Mouse (Mus musculus) CH12.LX (cell line): Measurements from ENCODE around the gene Sec1. TPM values are rescaled to one million over a fixed set of nuclear protein-coding genes. Genes with fewer than 3 reads are reported as not detected.

Source experiments
- DNase-seq: peaks from one replicate; pipeline ENCODE4 v3.0.0-alpha.2; 2013; ENCODE audit errors: extremely low read depth
- H3K27ac ChIP-seq: 2 replicates; pipeline ENCODE4 v1.5.1; 2012; ENCODE audit warnings: low read depth, mild to moderate bottlenecking, control low read depth, moderate library complexity; ENCODE audit not compliant: insufficient read depth
- H3K27me3 ChIP-seq: replicated peaks from 2 replicates; pipeline ENCODE3; 2012; ENCODE audit warnings: inconsistent platforms
- H3K36me3 ChIP-seq, 2 experiments: replicated peaks in 1 of 2; 2 replicates each; pipeline versions ENCODE3 to v1.6.1; 2012; ENCODE audit warnings: inconsistent platforms in 1 of 2, low read length in 1 of 2, mild to moderate bottlenecking in 1 of 2, mixed read lengths in 1 of 2, moderate library complexity in 1 of 2; ENCODE audit not compliant: control insufficient read depth in 1 of 2, insufficient read depth in 1 of 2
- H3K4me1 ChIP-seq, 2 experiments: 2 replicates each; pipeline ENCODE4 v1.6.1; 2012; ENCODE audit warnings: inconsistent platforms in 1 of 2, moderate library complexity in 1 of 2; ENCODE audit not compliant: insufficient read depth in 2 of 2, control insufficient read depth in 1 of 2
- H3K4me2 ChIP-seq: 2 replicates; pipeline ENCODE4 v1.6.1; 2012; ENCODE audit warnings: low read depth, mild to moderate bottlenecking, control low read depth; ENCODE audit not compliant: poor library complexity, insufficient read depth, severe bottlenecking
- H3K4me3 ChIP-seq, 3 experiments: fragments of 150-350 bp in 1 of 3; sonication (generic) in 1 of 3; replicated peaks in 1 of 3; 2 replicates each; pipeline versions ENCODE3 to v1.5.1; 2011 to 2012; ENCODE audit warnings: low read depth in 2 of 3, low read length in 2 of 3, mild to moderate bottlenecking in 2 of 3, moderate library complexity in 2 of 3, control low read depth in 1 of 3, improper control_type of control experiment in 1 of 3, inconsistent platforms in 1 of 3, mixed read lengths in 1 of 3; ENCODE audit not compliant: poor library complexity in 1 of 3
- H3K79me2 ChIP-seq: replicated peaks from 2 replicates; pipeline ENCODE4 v1.6.1; 2012; ENCODE audit warnings: mild to moderate bottlenecking, moderate library complexity; ENCODE audit not compliant: control insufficient read depth, poor library complexity, insufficient read depth, severe bottlenecking; ENCODE audit errors: extremely low read depth
- H3K9ac ChIP-seq: 2 replicates; pipeline ENCODE4 v1.6.1; 2012; ENCODE audit warnings: low read depth, mild to moderate bottlenecking, control low read depth, moderate library complexity; ENCODE audit not compliant: insufficient read depth
- H3K9me3 ChIP-seq: replicated peaks from 2 replicates; pipeline ENCODE3; 2012; ENCODE audit warnings: low read length, inconsistent platforms, mixed read lengths
- BHLHE40 ChIP-seq: IDR thresholded peaks from 2 replicates; pipeline ENCODE4 v1.6.1; 2011; ENCODE audit warnings: mild to moderate bottlenecking, low read depth, low read length, improper control_type of control experiment
- CHD1 ChIP-seq: IDR thresholded peaks from 2 replicates; pipeline ENCODE4 v1.6.1; 2012; ENCODE audit warnings: low read depth, low read length, improper control_type of control experiment, inconsistent platforms
- CHD2 ChIP-seq: IDR thresholded peaks from 2 replicates; pipeline ENCODE4 v1.6.1; 2011; ENCODE audit warnings: low read length, improper control_type of control experiment
- CTCF ChIP-seq, 2 experiments: IDR thresholded peaks in 1 of 2; conservative IDR thresholded peaks in 1 of 2; 2 replicates each; pipeline ENCODE4 v1.5.1; 2011 to 2012; ENCODE audit warnings: low read depth in 2 of 2, low read length in 2 of 2, improper control_type of control experiment in 1 of 2, inconsistent platforms in 1 of 2, mild to moderate bottlenecking in 1 of 2, moderate library complexity in 1 of 2
- E2F4 ChIP-seq: IDR thresholded peaks from 2 replicates; pipeline ENCODE4 v1.6.1; 2011; ENCODE audit warnings: low read depth, low read length, improper control_type of control experiment; ENCODE audit not compliant: insufficient replicate concordance
- ELF1 ChIP-seq: IDR thresholded peaks from 2 replicates; pipeline ENCODE4 v1.6.1; 2014; ENCODE audit warnings: low read depth, mild to moderate bottlenecking, inconsistent platforms, low read length, improper control_type of control experiment
- EP300 ChIP-seq: IDR thresholded peaks from 2 replicates; pipeline ENCODE4 v1.6.1; 2011; ENCODE audit warnings: low read length, improper control_type of control experiment
- ETS1 ChIP-seq: conservative IDR thresholded peaks from 2 replicates; pipeline ENCODE4 v1.6.1; 2012; ENCODE audit warnings: low read depth, mild to moderate bottlenecking, inconsistent platforms, low read length, improper control_type of control experiment, moderate library complexity
- GABPA ChIP-seq: IDR thresholded peaks from 2 replicates; pipeline ENCODE4 v1.6.1; 2012; ENCODE audit warnings: low read depth, low read length, improper control_type of control experiment, inconsistent platforms; ENCODE audit not compliant: insufficient replicate concordance
- HCFC1 ChIP-seq: IDR thresholded peaks from 2 replicates; pipeline ENCODE4 v1.6.1; 2012; ENCODE audit warnings: low read depth, mild to moderate bottlenecking, inconsistent platforms, low read length, improper control_type of control experiment
- IRF4 ChIP-seq: IDR thresholded peaks from 2 replicates; pipeline ENCODE4 v1.6.1; 2014; ENCODE audit warnings: low read depth, mild to moderate bottlenecking, inconsistent platforms, low read length, improper control_type of control experiment
- JUN ChIP-seq: IDR thresholded peaks from 2 replicates; pipeline ENCODE4 v1.6.1; 2011; ENCODE audit warnings: low read depth, mild to moderate bottlenecking, low read length, improper control_type of control experiment, moderate library complexity; ENCODE audit not compliant: insufficient read depth
- JUND ChIP-seq: conservative IDR thresholded peaks from 2 replicates; pipeline ENCODE4 v1.6.1; 2011; ENCODE audit warnings: low read depth, low read length, improper control_type of control experiment
- KAT2A ChIP-seq: IDR thresholded peaks from 2 replicates; pipeline ENCODE4 v1.6.1; 2012; ENCODE audit warnings: low read length, improper control_type of control experiment, inconsistent platforms; ENCODE audit not compliant: insufficient replicate concordance
- MAFK ChIP-seq: IDR thresholded peaks from 2 replicates; pipeline ENCODE4 v1.6.1; 2011; ENCODE audit warnings: low read length, improper control_type of control experiment; ENCODE audit not compliant: insufficient replicate concordance
- MAX ChIP-seq: IDR thresholded peaks from 2 replicates; pipeline ENCODE4 v1.6.1; 2011; ENCODE audit warnings: low read length, improper control_type of control experiment
- MAZ ChIP-seq: IDR thresholded peaks from 2 replicates; pipeline ENCODE4 v1.6.1; 2012; ENCODE audit warnings: low read depth, mild to moderate bottlenecking, inconsistent platforms, low read length, improper control_type of control experiment, moderate library complexity
- MEF2A ChIP-seq: IDR thresholded peaks from 2 replicates; pipeline ENCODE4 v1.6.1; 2014; ENCODE audit warnings: low read depth, mild to moderate bottlenecking, inconsistent platforms, low read length, improper control_type of control experiment, borderline replicate concordance
- MXI1 ChIP-seq: IDR thresholded peaks from 2 replicates; pipeline ENCODE4 v1.6.1; 2011; ENCODE audit warnings: mild to moderate bottlenecking, low read depth, low read length, improper control_type of control experiment
- MYC ChIP-seq: IDR thresholded peaks from 2 replicates; pipeline ENCODE4 v1.6.1; 2011; ENCODE audit warnings: low read depth, mild to moderate bottlenecking, improper control_type of control experiment, low read length
- NELFE ChIP-seq: IDR thresholded peaks from 2 replicates; pipeline ENCODE4 v1.6.1; 2011; ENCODE audit warnings: low read depth, low read length, improper control_type of control experiment
- NRF1 ChIP-seq: IDR thresholded peaks from 2 replicates; pipeline ENCODE4 v1.6.1; 2014; ENCODE audit warnings: low read depth, mild to moderate bottlenecking, inconsistent platforms, low read length, improper control_type of control experiment, moderate library complexity
- PAX5 ChIP-seq: IDR thresholded peaks from 2 replicates; pipeline ENCODE4 v1.6.1; 2012; ENCODE audit warnings: low read length, inconsistent platforms, mixed read lengths
- POLR2A ChIP-seq: IDR thresholded peaks from 2 replicates; pipeline ENCODE4 v1.6.1; 2011; ENCODE audit warnings: low read depth, mild to moderate bottlenecking, improper control_type of control experiment, low read length
- POLR2AphosphoS2 ChIP-seq: IDR thresholded peaks from 2 replicates; pipeline ENCODE4 v1.6.1; 2011; ENCODE audit warnings: low read depth, low read length, improper control_type of control experiment
- RAD21 ChIP-seq: IDR thresholded peaks from 2 replicates; pipeline ENCODE4 v1.6.1; 2011; ENCODE audit warnings: low read depth, mild to moderate bottlenecking, low read length, improper control_type of control experiment, moderate library complexity
- RCOR1 ChIP-seq: conservative IDR thresholded peaks from 2 replicates; pipeline ENCODE4 v1.6.1; 2012; ENCODE audit warnings: low read depth, mild to moderate bottlenecking, inconsistent platforms, low read length, improper control_type of control experiment
- SIN3A ChIP-seq: IDR thresholded peaks from 2 replicates; pipeline ENCODE4 v1.6.1; 2012; ENCODE audit warnings: low read length, improper control_type of control experiment, inconsistent platforms
- SMC3 ChIP-seq: IDR thresholded peaks from 2 replicates; pipeline ENCODE4 v1.6.1; 2011; ENCODE audit warnings: low read depth, low read length, improper control_type of control experiment
- TBP ChIP-seq: conservative IDR thresholded peaks from 2 replicates; pipeline ENCODE4 v1.6.1; 2011; ENCODE audit warnings: low read depth, low read length, improper control_type of control experiment
- TCF12 ChIP-seq: IDR thresholded peaks from 2 replicates; pipeline ENCODE4 v1.6.1; 2014; ENCODE audit warnings: low read depth, mild to moderate bottlenecking, inconsistent platforms, low read length, improper control_type of control experiment
- UBTF ChIP-seq: IDR thresholded peaks from 2 replicates; pipeline ENCODE4 v1.6.1; 2012; ENCODE audit warnings: low read depth, mild to moderate bottlenecking, inconsistent platforms, low read length, improper control_type of control experiment, moderate library complexity
- USF1 ChIP-seq: IDR thresholded peaks from 2 replicates; pipeline ENCODE4 v1.6.1; 2014; ENCODE audit warnings: low read depth, mild to moderate bottlenecking, inconsistent platforms, low read length, improper control_type of control experiment
- USF2 ChIP-seq: conservative IDR thresholded peaks from 2 replicates; pipeline ENCODE4 v1.6.1; 2011; ENCODE audit warnings: low read depth, low read length, improper control_type of control experiment
- ZC3H11A ChIP-seq: IDR thresholded peaks from 2 replicates; pipeline ENCODE4 v1.6.1; 2012; ENCODE audit warnings: low read depth, mild to moderate bottlenecking, inconsistent platforms, low read length, improper control_type of control experiment
- ZKSCAN1 ChIP-seq: IDR thresholded peaks from 2 replicates; pipeline ENCODE4 v1.6.1; 2012; ENCODE audit warnings: low read depth, inconsistent platforms, low read length, improper control_type of control experiment, borderline replicate concordance
- ZMIZ1 ChIP-seq: IDR thresholded peaks from 2 replicates; pipeline ENCODE4 v1.6.1; 2012; ENCODE audit warnings: low read depth, mild to moderate bottlenecking, inconsistent platforms, low read length, improper control_type of control experiment
- ZNF384 ChIP-seq: IDR thresholded peaks from 2 replicates; pipeline ENCODE4 v1.6.1; 2012; ENCODE audit warnings: low read depth, low read length, improper control_type of control experiment, inconsistent platforms
- dilution Hi-C: fragments of 300-500 bp; cut with MboI; formaldehyde crosslinking; loops from 2 replicates; pipeline ENCODE4 v1.14.3; 2020; ENCODE audit warnings: low sequenced_read_pairs; ENCODE audit not compliant: extremely low pct_unique_long_range_greater_than_20kb, extremely low pct_ligation_motif_present
- in situ Hi-C: fragments of 300-500 bp; cut with MboI; formaldehyde crosslinking; loops from 3 replicates; pipeline ENCODE4 v1.14.3; 2019; ENCODE audit warnings: low sequenced_read_pairs, low pct_ligation_motif_present, low pct_unique_long_range_greater_than_20kb, mixed read lengths
- polyA plus RNA-seq: library from polyadenylated mRNA; unstranded; fragments of >175 nt; gene quantifications from 2 replicates; pipeline ENCODE4 v1.2.1, GENCODE M21; 2012; ENCODE audit warnings: low read depth; ENCODE audit not compliant: insufficient read length
- total RNA-seq, 2 experiments: library from RNA; depleted of rRNA; stranded (reverse); fragments of 300-350 nt in 1 of 2; fragments of >200 nt in 1 of 2; gene quantifications; 2 replicates each; pipeline ENCODE4 v1.2.3; 2012 to 2014

Gene Sec1
- total and polyA plus RNA-seq, 3 experiments, result 0.08 to 0.33 (median 0.26) TPM

DNA sequence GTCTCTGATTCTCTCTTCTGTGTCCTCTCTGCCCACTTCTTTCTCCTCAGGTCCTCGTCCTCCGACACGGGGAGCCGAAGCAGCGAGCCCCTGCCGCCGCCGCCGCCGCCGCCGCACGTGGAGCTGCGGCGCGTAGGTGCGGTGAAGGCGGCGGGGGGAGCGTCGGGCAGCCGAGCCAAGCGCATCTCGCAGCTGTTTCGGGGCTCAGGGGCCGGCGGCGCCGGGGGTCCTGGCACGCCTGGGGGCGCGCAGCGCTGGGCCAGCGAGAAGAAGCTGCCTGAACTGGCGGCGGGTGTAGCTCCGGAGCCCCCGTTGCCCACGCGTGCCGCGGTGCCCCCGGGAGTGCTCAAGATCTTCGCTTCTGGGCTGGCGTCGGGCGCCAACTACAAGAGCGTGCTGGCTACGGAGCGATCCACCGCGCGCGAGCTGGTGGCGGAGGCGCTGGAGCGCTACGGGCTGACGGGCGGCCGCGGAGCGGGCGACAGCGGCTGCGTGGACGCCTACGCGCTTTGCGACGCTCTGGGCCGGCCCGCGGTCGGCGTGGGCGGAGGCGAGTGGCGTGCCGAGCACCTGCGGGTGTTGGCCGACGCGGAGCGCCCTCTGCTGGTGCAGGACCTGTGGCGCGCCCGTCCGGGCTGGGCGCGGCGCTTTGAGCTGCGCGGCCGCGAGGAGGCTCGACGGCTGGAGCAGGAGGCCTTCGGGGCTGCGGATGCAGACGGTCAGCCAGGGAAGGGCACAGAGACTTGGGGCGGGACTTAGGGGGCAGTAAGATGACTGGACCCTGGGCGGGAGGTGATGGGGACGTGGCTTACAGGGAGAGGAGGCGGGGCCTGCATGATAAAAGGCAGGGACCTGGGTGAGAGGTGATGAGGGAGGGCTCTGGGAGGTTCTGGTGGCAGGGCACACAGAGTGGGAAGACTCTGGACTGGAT is 65.6 kb downstream of the Sec1 start:
- TF ChIP-seq EP300 (no peak), PAX5 (no peak), POLR2A (peak; percentile 60; the same call in 1 of the 2 replicates), MAFK (no peak), SMC3 (peak; percentile 75), MYC (no peak), BHLHE40 (peak; percentile 96), USF2 (no peak), NRF1 (peak; percentile 66), NELFE (0 out of 2 replicates have a peak, but pooled peaks have one; percentile 34), RAD21 (peak; percentile 46), USF1 (no peak), IRF4 (peak; percentile 20; the same call in 1 of the 2 replicates), CHD1 (no peak), SIN3A (no peak), UBTF (no peak), ZMIZ1 (no peak), RCOR1 (no peak), JUN (no peak), TBP (no peak), CTCF (conservative IDR thresholded peaks at IDR 0.05 in 1 of 2, IDR thresholded peaks at IDR 0.05 in 1 of 2; ENCODE audit: low read depth in 2 of 2, low read length in 2 of 2) (peak in 1 of 2 experiments; percentile 86; a peak in 2 of 4 replicates), MXI1 (0 out of 2 replicates have a peak, but pooled peaks have one; percentile 24), KAT2A (no peak), ZKSCAN1 (no peak), E2F4 (no peak), ETS1 (no peak), CHD2 (no peak), GABPA (no peak), TCF12 (no peak), ZNF384 (no peak), HCFC1 (no peak), ZC3H11A (0 out of 2 replicates have a peak, but pooled peaks have one; percentile 5), ELF1 (peak; percentile 32; the same call in 1 of the 2 replicates), JUND (no peak), MAZ (no peak), MAX (no peak; the same call in 1 of the 2 replicates), MEF2A (0 out of 2 replicates have a peak, but pooled peaks have one; percentile 46), POLR2AphosphoS2 (no peak)
- Histone ChIP-seq H3K9ac (peak overlapping the region; percentile 74), H3K27me3 (no peaks in the 10 kb centered on the region), H3K4me2 (peak overlapping the region; percentile 64), H3K4me1 (peaks cover 0 to 2% of the 10 kb centered on the region in 2 experiments; a peak in 1 of 4 replicates), H3K79me2 (no peaks in the 10 kb centered on the region), H3K4me3 (peak overlapping the region in 2 of 3 experiments; percentile 26 to 55), H3K27ac (peak overlapping the region; percentile 1; the same call in 1 of the 2 replicates), H3K36me3 (peaks cover 0 to 16% of the 10 kb centered on the region in 2 experiments), H3K9me3 (peaks cover 26% of the 10 kb centered on the region)
- peak; percentile 25 for DNase-seq
- dilution Hi-C loops, result no loop called here
- in situ Hi-C loops, result no loop called here
